Mouse (Mus musculus): ENCODE measurements around the gene Syce1l.

GRCm38 (mm10) chr8:113634161-113634560, 8.9 kb upstream of the Syce1l start:
- TF ChIP-seq CTCF (conservative IDR thresholded peaks at IDR 0.05; ENCODE audit: low read length) (no peak), POU5F1 (IDR thresholded peaks at IDR 0.05; ENCODE audit: borderline replicate concordance, low read length) (no peak)

Data from E14TG2a.4 (cell line).